Mouse (Mus musculus): ENCODE data around the gene Nckap5.

The Nckap5 gene

DNA sequence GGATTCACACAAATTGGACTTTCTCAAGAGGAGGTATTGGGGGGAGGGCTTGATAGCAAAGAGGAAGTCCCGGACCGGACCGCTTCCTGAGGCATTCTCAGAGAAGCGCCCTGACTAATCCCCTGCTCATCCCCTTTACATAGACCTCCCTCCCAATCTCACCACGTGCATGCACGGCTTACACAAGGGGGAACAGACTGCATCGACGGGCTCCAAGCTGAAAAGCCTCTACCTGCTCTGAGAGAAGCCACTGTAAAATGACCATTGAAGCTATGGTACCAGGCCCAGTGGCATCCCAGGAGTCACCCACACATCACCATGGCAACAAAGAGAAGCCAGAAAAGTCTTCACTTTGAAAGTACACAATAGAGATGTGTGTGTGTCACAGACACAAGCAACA, 148.8 kb downstream of the Nckap5 start:
- TF ChIP-seq GATA4 (IDR thresholded peaks at IDR 0.05; ENCODE audit: insufficient replicate concordance, low read length) = no peak

DNA sequence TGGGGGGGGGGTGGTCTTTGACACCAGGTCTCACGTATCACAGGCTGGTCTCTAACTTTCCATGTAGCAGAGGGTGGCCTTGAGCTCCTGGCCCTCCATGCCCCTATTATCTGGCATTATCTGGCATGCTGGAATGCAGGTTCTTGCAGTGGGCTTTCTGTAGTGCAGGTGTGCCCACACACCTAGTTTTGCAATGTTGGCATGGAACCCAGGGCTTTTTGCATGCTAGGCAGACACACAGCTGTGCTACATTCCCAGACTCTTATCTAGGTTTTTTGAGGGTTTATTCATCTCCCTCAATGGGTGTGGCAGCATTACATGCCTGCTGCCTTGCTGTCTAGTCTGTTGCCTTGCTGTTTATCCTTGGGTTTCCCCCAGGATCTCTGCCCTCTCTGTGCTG, 151.3 kb downstream of the Nckap5 start:
- no peak for TF ChIP-seq GATA4 (IDR thresholded peaks at IDR 0.05; ENCODE audit: insufficient replicate concordance, low read length)

GRCm38 (mm10) chr1:126677280-126677679, 153.3 kb downstream of the Nckap5 start:
- no peak for TF ChIP-seq GATA4 (IDR thresholded peaks at IDR 0.05; ENCODE audit: insufficient replicate concordance, low read length)

DNA sequence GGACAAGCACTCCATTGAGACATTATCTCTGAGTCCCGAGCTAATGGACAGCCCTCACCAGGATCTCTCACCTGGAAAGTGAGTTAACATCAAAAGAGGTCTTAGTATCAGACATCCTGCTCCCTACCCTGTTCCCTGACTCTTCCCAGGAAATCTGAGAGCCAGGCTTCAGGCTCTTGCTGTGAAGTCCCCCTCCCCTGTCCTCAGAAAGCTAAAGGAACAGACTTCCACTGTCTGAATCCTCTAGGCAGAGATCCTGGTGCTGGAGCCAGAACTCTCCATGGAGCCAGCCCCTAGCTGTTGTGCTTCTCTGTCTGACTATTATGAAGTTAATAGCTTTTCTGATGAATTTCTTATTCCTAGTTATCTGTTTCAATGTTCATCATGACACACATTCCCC, 153.8 kb downstream of the Nckap5 start:
- no peak for TF ChIP-seq GATA4 (IDR thresholded peaks at IDR 0.05; ENCODE audit: insufficient replicate concordance, low read length)

DNA sequence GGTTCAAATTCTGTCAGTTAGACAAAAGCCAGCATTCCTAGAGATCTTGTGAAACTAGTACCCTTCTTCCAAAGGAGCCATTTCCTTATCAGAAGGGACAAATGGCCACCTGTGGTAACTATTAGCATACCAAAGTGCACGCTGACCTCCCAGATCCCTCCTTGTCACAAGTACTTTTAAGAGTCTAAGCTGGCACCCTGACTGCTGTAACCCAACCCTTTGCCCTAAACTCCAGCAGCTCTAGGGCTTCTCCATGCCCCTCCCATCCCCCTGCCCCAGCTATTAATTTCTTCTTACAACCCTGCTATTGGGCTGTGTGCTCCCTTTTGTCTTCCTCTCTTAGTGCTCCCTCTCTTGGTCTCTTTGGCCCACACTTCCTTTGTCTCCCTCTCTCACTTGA, 155.5 kb downstream of the Nckap5 start:
- no peak for TF ChIP-seq GATA4 (IDR thresholded peaks at IDR 0.05; ENCODE audit: insufficient replicate concordance, low read length)

DNA sequence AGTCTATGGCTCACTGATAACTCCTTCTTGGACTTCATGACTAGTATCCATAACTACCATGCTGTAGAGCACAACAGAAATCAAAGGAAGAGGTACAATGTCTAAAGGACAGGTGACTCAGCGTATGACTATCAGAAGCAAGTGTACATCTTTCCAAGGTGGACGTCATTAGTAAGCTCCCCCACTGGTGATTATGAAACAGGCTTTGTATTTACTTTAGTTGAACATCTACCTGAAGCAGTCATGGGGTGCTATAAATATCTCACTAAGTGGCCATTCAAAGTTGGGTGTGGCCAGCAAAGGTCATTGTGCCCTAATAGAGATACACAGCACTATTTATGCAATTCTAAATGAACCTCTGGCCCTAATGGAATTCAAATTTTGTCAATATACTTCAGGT, 157.4 kb downstream of the Nckap5 start:
- no peak for TF ChIP-seq GATA4 (IDR thresholded peaks at IDR 0.05; ENCODE audit: insufficient replicate concordance, low read length)

GRCm38 (mm10) chr1:126670507-126670906, 160.1 kb downstream of the Nckap5 start:
- no peak for TF ChIP-seq GATA4 (IDR thresholded peaks at IDR 0.05; ENCODE audit: insufficient replicate concordance, low read length)

GRCm38 (mm10) chr1:126660098-126660999, 170.2 kb downstream of the Nckap5 start:
- TF ChIP-seq GATA4 (IDR thresholded peaks at IDR 0.05; ENCODE audit: insufficient replicate concordance, low read length) = no peak

GRCm38 (mm10) chr1:126658731-126659130, 171.9 kb downstream of the Nckap5 start:
- TF ChIP-seq GATA4 (IDR thresholded peaks at IDR 0.05; ENCODE audit: insufficient replicate concordance, low read length) = no peak

GRCm38 (mm10) chr1:126656246-126656645, 174.4 kb downstream of the Nckap5 start:
- no peak for TF ChIP-seq GATA4 (IDR thresholded peaks at IDR 0.05; ENCODE audit: insufficient replicate concordance, low read length)

GRCm38 (mm10) chr1:126652085-126652484, 178.5 kb downstream of the Nckap5 start:
- no peak for TF ChIP-seq GATA4 (IDR thresholded peaks at IDR 0.05; ENCODE audit: insufficient replicate concordance, low read length)

DNA sequence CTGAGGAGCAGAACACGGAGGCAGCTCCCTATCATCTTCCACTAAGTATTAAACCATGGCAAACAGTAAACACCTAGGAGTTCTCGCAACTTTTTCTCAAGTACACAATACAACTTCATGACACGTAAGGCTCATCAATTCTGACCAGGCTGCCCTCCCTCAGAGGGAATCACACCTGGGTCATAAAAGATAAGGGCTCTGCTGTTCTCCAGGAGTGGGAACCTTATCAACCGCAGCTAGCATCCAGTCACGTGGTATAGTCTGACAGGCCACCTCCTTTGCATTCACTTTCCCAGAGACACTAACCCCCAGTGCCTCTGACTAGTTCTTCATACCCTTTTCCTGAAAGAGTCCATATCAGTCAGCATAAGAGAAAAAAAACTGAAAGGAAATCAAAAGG, 179.8 kb downstream of the Nckap5 start:
- TF ChIP-seq GATA4 (IDR thresholded peaks at IDR 0.05; ENCODE audit: insufficient replicate concordance, low read length) = no peak

GRCm38 (mm10) chr1:126642751-126643150, 187.8 kb downstream of the Nckap5 start:
- no peak for TF ChIP-seq GATA4 (IDR thresholded peaks at IDR 0.05; ENCODE audit: insufficient replicate concordance, low read length)

GRCm38 (mm10) chr1:126639463-126639862, 191.1 kb downstream of the Nckap5 start:
- TF ChIP-seq GATA4 (IDR thresholded peaks at IDR 0.05; ENCODE audit: insufficient replicate concordance, low read length) = no peak

DNA sequence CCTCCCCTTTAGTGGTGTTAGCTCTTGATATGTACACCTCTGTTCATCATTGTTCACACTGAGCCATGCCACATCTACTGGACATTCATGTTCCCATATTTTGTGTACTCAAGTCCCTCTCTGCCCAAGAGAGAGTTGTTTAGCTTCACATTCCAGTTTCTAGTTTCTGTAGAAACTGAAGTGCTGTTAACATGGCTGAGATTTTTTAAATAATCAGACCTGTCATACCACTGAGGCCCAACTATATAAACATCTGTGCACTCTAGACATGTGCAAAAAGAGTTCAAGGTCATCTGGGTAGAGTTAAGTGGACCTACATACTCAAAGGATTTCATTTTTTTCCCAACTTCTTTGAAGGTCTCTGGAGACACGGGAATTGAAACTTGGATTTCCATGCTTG, 193.1 kb downstream of the Nckap5 start:
- no peak for TF ChIP-seq GATA4 (IDR thresholded peaks at IDR 0.05; ENCODE audit: insufficient replicate concordance, low read length)

- TF ChIP-seq GATA4 (IDR thresholded peaks at IDR 0.05; ENCODE audit: insufficient replicate concordance, low read length) = no peak
Observed at GRCm38 (mm10) chr1:126626206-126626605, 204.4 kb downstream of the Nckap5 start.

- TF ChIP-seq GATA4 (IDR thresholded peaks at IDR 0.05; ENCODE audit: insufficient replicate concordance, low read length) = no peak
Observed at GRCm38 (mm10) chr1:126622036-126622435, 208.6 kb downstream of the Nckap5 start.
